Mouse (Mus musculus) limb, embryonic 10.5 days (tissue): Measurements from ENCODE around the gene Tspan33. TPM values are rescaled to one million over a fixed set of nuclear protein-coding genes. Genes with fewer than 3 reads are reported as not detected.

Experiments
- DNase-seq: peaks from one replicate; pipeline ENCODE4 v3.0.0-alpha.2; 2017; ENCODE audit warnings: low spot score
- H3K27ac ChIP-seq: fragments of 300-500 bp; sonication (generic); 2 replicates; pipeline ENCODE4 v1.5.1; 2016; ENCODE audit warnings: mild to moderate bottlenecking
- H3K27me3 ChIP-seq: fragments of 300-500 bp; sonication (generic); 2 replicates; pipeline ENCODE4 v1.6.1; 2016; ENCODE audit warnings: low read depth, mild to moderate bottlenecking; ENCODE audit not compliant: poor library complexity, severe bottlenecking
- H3K36me3 ChIP-seq: fragments of 300-500 bp; sonication (generic); 2 replicates; pipeline ENCODE4 v1.6.1; 2016; ENCODE audit warnings: mild to moderate bottlenecking, moderate library complexity
- H3K4me1 ChIP-seq: fragments of 300-500 bp; sonication (generic); 2 replicates; pipeline ENCODE4 v1.6.1; 2016
- H3K4me3 ChIP-seq: fragments of 300-500 bp; sonication (generic); 2 replicates; pipeline ENCODE4 v1.5.1; 2016; ENCODE audit warnings: mild to moderate bottlenecking, moderate library complexity
- H3K9me3 ChIP-seq: fragments of 300-500 bp; sonication (generic); replicated peaks from 2 replicates; pipeline ENCODE4 v1.6.1; 2016; ENCODE audit warnings: mild to moderate bottlenecking
- WGBS: fragments of 180-500 bp; shearing (Covaris S2); methylation state at CpG from one replicate; pipeline ENCODE4 v1.1.7; 2016; 5-methylcytosine and 5-hydroxymethylcytosine counted together
- polyA plus RNA-seq: library from polyadenylated mRNA; unstranded; fragments of >200 nt; fragmentation: Nextera tagmentation; extraction: Ambion mirVana; gene quantifications from 2 replicates; pipeline ENCODE4 v1.2.1, GENCODE M21; 2016

Tspan33 gene
- polyA plus RNA-seq, 1 experiment from 2014 or later = 7.0 TPM

- no peaks in the 10 kb centered on the region for H3K36me3 ChIP-seq
- no peaks in the 10 kb centered on the region for H3K9me3 ChIP-seq
- H3K27ac ChIP-seq = no peak overlapping the region
- WGBS = 87% methylated on average over 4 of the region's 4 CpGs
- no peak for DNase-seq
- H3K4me3 ChIP-seq = no peak overlapping the region
- 0 out of 2 replicates have a peak, but pooled peaks cover 3% of the 10 kb centered on the region for H3K4me1 ChIP-seq
- no peaks in the 10 kb centered on the region for H3K27me3 ChIP-seq
These were observed 12.2 kb upstream of the Tspan33 start for GRCm38 (mm10) chr6:29681853-29682252.

- H3K4me1 ChIP-seq = 0 out of 2 replicates have a peak, but pooled peaks cover 3% of the 10 kb centered on the region
These were observed 9.3 kb upstream of the Tspan33 start for GRCm38 (mm10) chr6:29684686-29685085.

GRCm38 (mm10) chr6:29685952-29686351 lies 8.1 kb upstream of the Tspan33 start:
- H3K4me1 ChIP-seq = 0 out of 2 replicates have a peak, but pooled peaks cover 3% of the 10 kb centered on the region
- no peak overlapping the region for H3K27ac ChIP-seq
- H3K36me3 ChIP-seq = no peaks in the 10 kb centered on the region
- H3K27me3 ChIP-seq = peaks cover 10% of the 10 kb centered on the region; the same call in 1 of the 2 replicates
- H3K9me3 ChIP-seq = no peaks in the 10 kb centered on the region
- H3K4me3 ChIP-seq = no peak overlapping the region
- WGBS = 89% methylated on average over 4 of the region's 4 CpGs
- no peak for DNase-seq

More at GRCm38 (mm10) chr6:29684686-29685085, 9.3 kb upstream of the Tspan33 start:
- Histone ChIP-seq H3K36me3 (no peaks in the 10 kb centered on the region), H3K27ac (no peak overlapping the region), H3K4me3 (no peak overlapping the region), H3K9me3 (no peaks in the 10 kb centered on the region), H3K27me3 (no peaks in the 10 kb centered on the region)
- DNase-seq = no peak
- WGBS = 92% methylated on average over 4 of the region's 4 CpGs

- no peaks in the 10 kb centered on the region for H3K36me3 ChIP-seq
- DNase-seq = no peak
- 78% methylated on average over 8 of the region's 8 CpGs for whole genome bisulfite sequencing
These were observed 4.6 kb upstream of the Tspan33 start for GRCm38 (mm10) chr6:29689458-29689857.

GRCm38 (mm10) chr6:29694375-29695289 lies 610 bp downstream of the Tspan33 start:
- Histone ChIP-seq H3K4me1 (peaks cover 12% of the 10 kb centered on the region), H3K27ac (peak overlapping the region; percentile 82), H3K4me3 (peak overlapping the region; percentile 80), H3K27me3 (peaks cover 72% of the 10 kb centered on the region), H3K36me3 (no peaks in the 10 kb centered on the region), H3K9me3 (no peaks in the 10 kb centered on the region)
- 4% methylated on average over 35 of the region's 35 CpGs for WGBS
- DNase-seq = no peak

More at GRCm38 (mm10) chr6:29689458-29689857, 4.6 kb upstream of the Tspan33 start:
- Histone ChIP-seq H3K27me3 (peaks cover 39% of the 10 kb centered on the region), H3K4me3 (no peak overlapping the region), H3K9me3 (no peaks in the 10 kb centered on the region), H3K27ac (no peak overlapping the region), H3K4me1 (peaks cover 11% of the 10 kb centered on the region)

GRCm38 (mm10) chr6:29695290-29695674 lies 1.3 kb downstream of the Tspan33 start:
- peaks cover 12% of the 10 kb centered on the region for H3K4me1 ChIP-seq
- no peak for DNase-seq
- no peaks in the 10 kb centered on the region for H3K36me3 ChIP-seq
- peaks cover 67% of the 10 kb centered on the region for H3K27me3 ChIP-seq
- H3K27ac ChIP-seq = no peak overlapping the region
- H3K4me3 ChIP-seq = no peak overlapping the region; the same call in 1 of the 2 replicates
- no peaks in the 10 kb centered on the region for H3K9me3 ChIP-seq
- WGBS = 51% methylated on average over 3 of the region's 3 CpGs

GRCm38 (mm10) chr6:29695975-29696374 lies 2.0 kb downstream of the Tspan33 start:
- no peak overlapping the region for H3K27ac ChIP-seq
- no peaks in the 10 kb centered on the region for H3K9me3 ChIP-seq
- no peak for DNase-seq
- WGBS = 80% methylated on average over 7 of the region's 7 CpGs
- peaks cover 15% of the 10 kb centered on the region for H3K4me1 ChIP-seq
- H3K4me3 ChIP-seq = no peak overlapping the region
- no peaks in the 10 kb centered on the region for H3K36me3 ChIP-seq
- peaks cover 62% of the 10 kb centered on the region for H3K27me3 ChIP-seq

- Histone ChIP-seq H3K27ac (peak overlapping the region; percentile 1; the same call in 1 of the 2 replicates), H3K4me1 (peaks cover 16% of the 10 kb centered on the region), H3K36me3 (no peaks in the 10 kb centered on the region), H3K4me3 (no peak overlapping the region), H3K27me3 (peaks cover 51% of the 10 kb centered on the region), H3K9me3 (no peaks in the 10 kb centered on the region)
- DNase-seq = no peak
These were observed 3.1 kb downstream of the Tspan33 start for GRCm38 (mm10) chr6:29697139-29697538.

GRCm38 (mm10) chr6:29697548-29697947 lies 3.5 kb downstream of the Tspan33 start:
- Histone ChIP-seq H3K4me3 (no peak overlapping the region), H3K9me3 (no peaks in the 10 kb centered on the region), H3K4me1 (peaks cover 16% of the 10 kb centered on the region), H3K27ac (no peak overlapping the region), H3K27me3 (peaks cover 47% of the 10 kb centered on the region), H3K36me3 (no peaks in the 10 kb centered on the region)
- no peak for DNase-seq
- WGBS = 53% methylated on average over 3 of the region's 3 CpGs

- H3K27ac ChIP-seq = no peak overlapping the region
These were observed 5.2 kb downstream of the Tspan33 start for GRCm38 (mm10) chr6:29699085-29699745.

GRCm38 (mm10) chr6:29701051-29701450 lies 7.0 kb downstream of the Tspan33 start:
- Histone ChIP-seq H3K27me3 (peaks cover 17% of the 10 kb centered on the region), H3K4me1 (peaks cover 4% of the 10 kb centered on the region; the same call in 1 of the 2 replicates), H3K27ac (0 out of 2 replicates have a peak overlapping the region, but pooled peaks have one; percentile 12), H3K4me3 (no peak overlapping the region), H3K36me3 (no peaks in the 10 kb centered on the region), H3K9me3 (no peaks in the 10 kb centered on the region)
- no peak for DNase-seq
- WGBS = 63% methylated on average over 6 of the region's 6 CpGs

More at GRCm38 (mm10) chr6:29699085-29699745, 5.2 kb downstream of the Tspan33 start:
- 90% methylated on average over 7 of the region's 7 CpGs for WGBS
- Histone ChIP-seq H3K4me3 (no peak overlapping the region), H3K27me3 (peaks cover 34% of the 10 kb centered on the region), H3K9me3 (no peaks in the 10 kb centered on the region), H3K4me1 (peaks cover 11% of the 10 kb centered on the region), H3K36me3 (no peaks in the 10 kb centered on the region)
- DNase-seq = no peak

GRCm38 (mm10) chr6:29702126-29702525 lies 8.1 kb downstream of the Tspan33 start:
- Histone ChIP-seq H3K4me1 (peaks cover 4% of the 10 kb centered on the region; the same call in 1 of the 2 replicates), H3K27me3 (peaks cover 6% of the 10 kb centered on the region), H3K27ac (no peak overlapping the region), H3K36me3 (no peaks in the 10 kb centered on the region), H3K4me3 (no peak overlapping the region), H3K9me3 (no peaks in the 10 kb centered on the region)
- 83% methylated on average over 3 of the region's 3 CpGs for WGBS
- DNase-seq = no peak

GRCm38 (mm10) chr6:29704143-29704542 lies 10.1 kb downstream of the Tspan33 start:
- Histone ChIP-seq H3K27me3 (no peaks in the 10 kb centered on the region), H3K36me3 (no peaks in the 10 kb centered on the region), H3K9me3 (no peaks in the 10 kb centered on the region), H3K4me1 (peaks cover 20% of the 10 kb centered on the region), H3K27ac (no peak overlapping the region), H3K4me3 (no peak overlapping the region)
- DNase-seq = no peak
- 87% methylated on average over 5 of the region's 5 CpGs for WGBS
